Mouse (Mus musculus): ENCODE data around the gene Pex11g. TPM values are rescaled to one million over a fixed set of nuclear protein-coding genes. Genes with fewer than 3 reads are reported as not detected.

Gene Pex11g
- total and polyA plus RNA-seq, 3 experiments: 1.3 to 5.9 (median 2.7) TPM

- TF ChIP-seq HCFC1 (IDR thresholded peaks at IDR 0.05; ENCODE audit: low read depth, low read length): peak; percentile 79
- no peak for TF ChIP-seq PAX5 (IDR thresholded peaks at IDR 0.05; ENCODE audit: low read length)
- TF ChIP-seq USF1 (IDR thresholded peaks at IDR 0.05; ENCODE audit: low read depth, low read length): peak; percentile 100
Measured at GRCm38 (mm10) chr8:3500235-3501090, 33.0 kb upstream of the Pex11g start, which contains the start of gene Mcoln1 (continued).

- in situ Hi-C loops (cut with MboI; ENCODE audit: low pct_ligation_motif_present, low pct_unique_long_range_greater_than_20kb, low sequenced_read_pairs) (no loop called here), dilution Hi-C loops (cut with MboI; ENCODE audit: extremely low pct_ligation_motif_present, extremely low pct_unique_long_range_greater_than_20kb, low sequenced_read_pairs) (no loop called here)
- H3K27ac ChIP-seq (ENCODE audit: insufficient read depth, low read depth): no peak overlapping the region
Measured at GRCm38 (mm10) chr8:3499751-3500150, 32.3 kb upstream of the Pex11g start.

GRCm38 (mm10) chr8:3498583-3498982, 31.1 kb upstream of the Pex11g start:
- H3K27ac ChIP-seq (ENCODE audit: insufficient read depth, low read depth): no peak overlapping the region
- peaks cover 38% of the 10 kb centered on the region for H3K27me3 ChIP-seq (replicated peaks)
- no peak overlapping the region for H3K9ac ChIP-seq (ENCODE audit: insufficient read depth, low read depth)
- H3K4me2 ChIP-seq (ENCODE audit: insufficient read depth, low read depth, poor library complexity, severe bottlenecking): no peak overlapping the region
- dilution Hi-C loops (cut with MboI; ENCODE audit: extremely low pct_ligation_motif_present, extremely low pct_unique_long_range_greater_than_20kb, low sequenced_read_pairs) (no loop called here), in situ Hi-C loops (cut with MboI; ENCODE audit: low pct_ligation_motif_present, low pct_unique_long_range_greater_than_20kb, low sequenced_read_pairs) (no loop called here)
- H3K4me1 ChIP-seq (ENCODE audit: control insufficient read depth in 1 of 2, insufficient read depth in 2 of 2): peaks cover 2 to 15% of the 10 kb centered on the region in 2 experiments; a peak in 3 of 4 replicates
- no peaks in the 10 kb centered on the region for H3K9me3 ChIP-seq (replicated peaks; ENCODE audit: low read length)
- H3K36me3 ChIP-seq (replicated peaks in 1 of 2; ENCODE audit: control insufficient read depth in 1 of 2, insufficient read depth in 1 of 2, low read length in 1 of 2): peaks cover 0 to under 1% of the 10 kb centered on the region in 2 experiments
- no peak for DNase-seq (ENCODE audit: extremely low read depth)
- no peak overlapping the region for H3K4me3 ChIP-seq (replicated peaks in 1 of 3; ENCODE audit: low read depth in 2 of 3, low read length in 2 of 3, poor library complexity in 1 of 3)
- TF ChIP-seq ZC3H11A (IDR thresholded peaks at IDR 0.05; ENCODE audit: low read depth, low read length): no peak
- no peak for TF ChIP-seq POLR2AphosphoS2 (IDR thresholded peaks at IDR 0.05; ENCODE audit: low read depth, low read length)
- no peak for TF ChIP-seq JUND (conservative IDR thresholded peaks at IDR 0.05; ENCODE audit: low read depth, low read length)
- no peak for TF ChIP-seq USF1 (IDR thresholded peaks at IDR 0.05; ENCODE audit: low read depth, low read length)
- TF ChIP-seq BHLHE40 (IDR thresholded peaks at IDR 0.05; ENCODE audit: low read depth, low read length): no peak
- TF ChIP-seq MYC (IDR thresholded peaks at IDR 0.05; ENCODE audit: low read depth, low read length): no peak
- no peak for TF ChIP-seq IRF4 (IDR thresholded peaks at IDR 0.05; ENCODE audit: low read depth, low read length)
- TF ChIP-seq GABPA (IDR thresholded peaks at IDR 0.05; ENCODE audit: insufficient replicate concordance, low read depth, low read length): no peak
- H3K79me2 ChIP-seq (replicated peaks; ENCODE audit: control insufficient read depth, extremely low read depth, insufficient read depth, poor library complexity, severe bottlenecking): no peaks in the 10 kb centered on the region

More at GRCm38 (mm10) chr8:3499751-3500150, 32.3 kb upstream of the Pex11g start:
- H3K4me3 ChIP-seq (replicated peaks in 1 of 3; ENCODE audit: low read depth in 2 of 3, low read length in 2 of 3, poor library complexity in 1 of 3): peak overlapping the region; percentile 63 to 81 (median 70)
- DNase-seq (ENCODE audit: extremely low read depth): no peak
- H3K27me3 ChIP-seq (replicated peaks): peaks cover 28% of the 10 kb centered on the region
- TF ChIP-seq SMC3 (IDR thresholded peaks at IDR 0.05; ENCODE audit: low read depth, low read length) (no peak), BHLHE40 (IDR thresholded peaks at IDR 0.05; ENCODE audit: low read depth, low read length) (no peak), MAFK (IDR thresholded peaks at IDR 0.05; ENCODE audit: insufficient replicate concordance, low read length) (no peak), CHD2 (IDR thresholded peaks at IDR 0.05; ENCODE audit: low read length) (no peak), MEF2A (IDR thresholded peaks at IDR 0.05; ENCODE audit: borderline replicate concordance, low read depth, low read length) (no peak), ZC3H11A (IDR thresholded peaks at IDR 0.05; ENCODE audit: low read depth, low read length) (no peak), PAX5 (IDR thresholded peaks at IDR 0.05; ENCODE audit: low read length) (no peak), HCFC1 (IDR thresholded peaks at IDR 0.05; ENCODE audit: low read depth, low read length) (no peak), POLR2AphosphoS2 (IDR thresholded peaks at IDR 0.05; ENCODE audit: low read depth, low read length) (no peak), E2F4 (IDR thresholded peaks at IDR 0.05; ENCODE audit: insufficient replicate concordance, low read depth, low read length) (no peak), ETS1 (conservative IDR thresholded peaks at IDR 0.05; ENCODE audit: low read depth, low read length) (no peak), SIN3A (IDR thresholded peaks at IDR 0.05; ENCODE audit: low read length) (no peak), MXI1 (IDR thresholded peaks at IDR 0.05; ENCODE audit: low read depth, low read length) (no peak), ZKSCAN1 (IDR thresholded peaks at IDR 0.05; ENCODE audit: borderline replicate concordance, low read depth, low read length) (no peak), MAX (IDR thresholded peaks at IDR 0.05; ENCODE audit: low read length) (no peak), POLR2A (IDR thresholded peaks at IDR 0.05; ENCODE audit: low read depth, low read length) (no peak), KAT2A (IDR thresholded peaks at IDR 0.05; ENCODE audit: insufficient replicate concordance, low read length) (no peak), IRF4 (IDR thresholded peaks at IDR 0.05; ENCODE audit: low read depth, low read length) (no peak)
- H3K4me1 ChIP-seq (ENCODE audit: control insufficient read depth in 1 of 2, insufficient read depth in 2 of 2): peaks cover 2 to 15% of the 10 kb centered on the region in 2 experiments; a peak in 3 of 4 replicates
- peak overlapping the region; percentile 77 for H3K9ac ChIP-seq (ENCODE audit: insufficient read depth, low read depth)
- peaks cover 0 to 6% of the 10 kb centered on the region in 2 experiments for H3K36me3 ChIP-seq (replicated peaks in 1 of 2; ENCODE audit: control insufficient read depth in 1 of 2, insufficient read depth in 1 of 2, low read length in 1 of 2)
- no peaks in the 10 kb centered on the region for H3K9me3 ChIP-seq (replicated peaks; ENCODE audit: low read length)
- H3K4me2 ChIP-seq (ENCODE audit: insufficient read depth, low read depth, poor library complexity, severe bottlenecking): peak overlapping the region; percentile 51
- no peaks in the 10 kb centered on the region for H3K79me2 ChIP-seq (replicated peaks; ENCODE audit: control insufficient read depth, extremely low read depth, insufficient read depth, poor library complexity, severe bottlenecking)

All from CH12.LX (cell line).